Mouse (Mus musculus) retina, adult 2 months (tissue): ENCODE measurements around the gene Spsb1.

Experiments
- DNase-seq: peaks from one replicate; pipeline ENCODE4 v3.0.0-alpha.2; 2012; ENCODE audit warnings: low read depth, low spot score

Spsb1 gene

GRCm38 (mm10) chr4:149857688-149858087 lies 97.2 kb downstream of the Spsb1 start:
- no peak for DNase-seq

- no peak for DNase-seq
These were observed 98.7 kb downstream of the Spsb1 start for GRCm38 (mm10) chr4:149855892-149856807.

- DNase-seq = no peak
These were observed 99.5 kb downstream of the Spsb1 start for GRCm38 (mm10) chr4:149855180-149855891.

GRCm38 (mm10) chr4:149854770-149855169 lies 100.1 kb downstream of the Spsb1 start:
- DNase-seq = no peak

- peak; percentile 18 for DNase-seq
These were observed 100.5 kb downstream of the Spsb1 start for GRCm38 (mm10) chr4:149854301-149854708.

- DNase-seq = no peak
These were observed 101.1 kb downstream of the Spsb1 start for GRCm38 (mm10) chr4:149853698-149854284.

GRCm38 (mm10) chr4:149851554-149851953 lies 103.3 kb downstream of the Spsb1 start:
- DNase-seq = no peak

- no peak for DNase-seq
These were observed 104.2 kb downstream of the Spsb1 start for GRCm38 (mm10) chr4:149850674-149851073.

- DNase-seq = no peak
These were observed 104.8 kb downstream of the Spsb1 start for GRCm38 (mm10) chr4:149850045-149850444.

GRCm38 (mm10) chr4:149849035-149849434 lies 105.8 kb downstream of the Spsb1 start:
- no peak for DNase-seq

- no peak for DNase-seq
These were observed 107.8 kb downstream of the Spsb1 start for GRCm38 (mm10) chr4:149846861-149847631.
